ENCODE assay signal across 8 mouse cellular contexts in the genomic region with DNA sequence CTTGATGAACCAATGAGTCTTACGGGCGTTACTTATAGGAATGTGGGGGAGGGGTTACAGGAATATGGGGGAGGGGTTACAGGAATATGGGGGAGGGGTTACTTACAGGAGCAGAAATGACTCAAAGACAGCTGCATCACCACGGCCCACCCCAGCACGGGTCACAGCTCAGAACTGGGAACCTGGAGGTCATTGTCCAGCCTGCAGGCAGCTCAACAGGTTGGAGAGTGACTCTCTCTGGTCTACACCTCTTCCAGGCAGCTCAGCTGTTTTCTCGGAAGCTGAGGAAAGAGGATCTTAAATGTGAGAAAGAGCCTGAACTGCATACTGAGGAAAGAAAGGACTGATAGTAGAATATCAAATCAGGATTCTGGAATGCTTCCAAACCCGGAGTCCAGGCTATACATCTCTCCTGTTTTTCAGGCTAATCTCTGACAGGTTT. TPM values are rescaled to one million over a fixed set of nuclear protein-coding genes. Genes with fewer than 3 reads are reported as not detected.
DNase-seq lines count a peak whose midpoint lies in the region; ATAC-seq and TF ChIP-seq lines count a peak whose summit lies in the region.

No protein-coding gene starts in this region.

- TF ChIP-seq CTCF in midbrain, postnatal 0 days (IDR thresholded peaks at IDR 0.05), result no peak

- H3K36me3 ChIP-seq in midbrain, postnatal 0 days (ENCODE audit: insufficient read depth, low read length), result no peaks in the 10 kb centered on the region

- no peaks in the 10 kb centered on the region for H3K27me3 ChIP-seq in midbrain, postnatal 0 days (ENCODE audit: insufficient read depth, low read length)

- peak overlapping the region; percentile 34; the same call in 1 of the 2 replicates for H3K9ac ChIP-seq in midbrain, postnatal 0 days (replicated peaks; ENCODE audit: low read length, poor library complexity, severe bottlenecking)

- 19% methylated on average over 6 of the region's 6 CpGs for WGBS in midbrain, postnatal 0 days

- H3K4me2 ChIP-seq in midbrain, postnatal 0 days (ENCODE audit: low read depth, low read length, poor library complexity, severe bottlenecking), result peak overlapping the region; percentile 47

- H3K9me3 ChIP-seq in midbrain, postnatal 0 days (ENCODE audit: low read length), result no peaks in the 10 kb centered on the region

- no peak for ATAC-seq in midbrain, postnatal 0 days (ENCODE audit: low FRiP score)

- peak overlapping the region; percentile 35 for H3K4me3 ChIP-seq in midbrain, postnatal 0 days (ENCODE audit: low read depth, low read length)

- H3K27ac ChIP-seq in midbrain, postnatal 0 days (ENCODE audit: low read depth, low read length), result peak overlapping the region; percentile 90

- peak; percentile 37 for DNase-seq in layer of hippocampus, adult 11-12 months (ENCODE audit: low spot score)
- no peak for DNase-seq in layer of hippocampus, postnatal 36 days
- peak; percentile 51 for DNase-seq in c-Kit-positive CD71-positive TER-119-positive erythroid progenitor cells, embryonic 14.5 days (ENCODE audit: low spot score)
- peak; percentile 24 for DNase-seq in forelimb bud, embryonic 11.5 days (ENCODE audit: low read depth, low spot score)
- DNase-seq in kidney, postnatal 14 days, result peak; percentile 40
- peak; percentile 19 for DNase-seq in midbrain, postnatal 0 days (ENCODE audit: low spot score)
- DNase-seq in layer of hippocampus, adult 9-10 months (ENCODE audit: low spot score), result no peak
- no peak for DNase-seq in layer of hippocampus, postnatal 10 days (ENCODE audit: low spot score in 2 of 2)

- no peaks in the 10 kb centered on the region; the same call in 1 of the 2 replicates for H3K4me1 ChIP-seq in midbrain, postnatal 0 days (ENCODE audit: insufficient read depth, low read length)

RNA-seq across cellular contexts. Expression of gene Tex14, which starts 16.9 kb away (rescaled TPM):
- total RNA-seq in layer of hippocampus, postnatal 36 days (2021), result under 1 TPM; 0.25 to 0.43 TPM
- total RNA-seq in midbrain, postnatal 0 days (2014; rRNA removed), result 0.66 and 4.0 TPM in 2 replicates
- polyA plus RNA-seq in midbrain, postnatal 0 days (2015; fragmentation: Nextera tagmentation; extraction: Ambion mirVana), result 0.31 and 0.35 TPM in 2 replicates
- total RNA-seq in layer of hippocampus, postnatal 10 days (2021), result under 1 TPM; 0.22 to 0.48 TPM

RNA-seq across cellular contexts. Expression of gene Rad51c, which starts 17.0 kb away (rescaled TPM):
- total RNA-seq in layer of hippocampus, postnatal 36 days (2021), result 1 to 10 TPM; 4.6 to 6.1 TPM
- total RNA-seq in midbrain, postnatal 0 days (2014; rRNA removed), result 2.0 and 2.4 TPM in 2 replicates
- 1.8 and 2.1 TPM in 2 replicates for polyA plus RNA-seq in midbrain, postnatal 0 days (2015; fragmentation: Nextera tagmentation; extraction: Ambion mirVana)
- total RNA-seq in layer of hippocampus, postnatal 10 days (2021), result 1 to 10 TPM; 4.1 to 4.7 TPM

Comparison
In these comparisons a context has a peak if more than half of its experiments do, and no peak if none do; other contexts are left out.
1. DNase-seq: peak in layer of hippocampus, adult 11-12 months (single experiment), c-Kit-positive CD71-positive TER-119-positive erythroid progenitor cells, embryonic 14.5 days (single experiment), forelimb bud, embryonic 11.5 days (single experiment), kidney, postnatal 14 days (single experiment) and midbrain, postnatal 0 days (single experiment); none in layer of hippocampus, postnatal 36 days (0 of 2), layer of hippocampus, adult 9-10 months (single experiment) and layer of hippocampus, postnatal 10 days (0 of 2).